Mouse (Mus musculus) embryonic fibroblast, embryonic 13.5 days (primary cell): ENCODE measurements around the gene Fbxo34.

ENCODE experiments used
- CTCF ChIP-seq: IDR thresholded peaks from 2 replicates; pipeline ENCODE4 v1.5.1; 2011; ENCODE audit warnings: mild to moderate bottlenecking, control low read depth, low read length, moderate library complexity, borderline replicate concordance; ENCODE audit not compliant: insufficient read depth
- POLR2A ChIP-seq: IDR thresholded peaks from 2 replicates; pipeline ENCODE4 v1.6.1; 2011; ENCODE audit warnings: low read depth, mild to moderate bottlenecking, control low read depth, low read length, moderate library complexity

GRCm38 (mm10) chr14:47465468-47466175 lies 15.4 kb downstream of the Fbxo34 start:
- TF ChIP-seq CTCF (no peak), POLR2A (no peak)
